Mouse (Mus musculus) liver (tissue): ENCODE data around the gene Lpar1.
"Not testable (repeated sequence)": the region's sequence is repeated elsewhere in the genome, so short reads cannot be mapped to it uniquely, and the experiment has no call there.

Experiments
- DNase-seq: peaks from one replicate; pipeline ENCODE4 v3.0.0-alpha.2; 2020; ENCODE audit warnings: mixed read lengths

Lpar1 gene

DNA sequence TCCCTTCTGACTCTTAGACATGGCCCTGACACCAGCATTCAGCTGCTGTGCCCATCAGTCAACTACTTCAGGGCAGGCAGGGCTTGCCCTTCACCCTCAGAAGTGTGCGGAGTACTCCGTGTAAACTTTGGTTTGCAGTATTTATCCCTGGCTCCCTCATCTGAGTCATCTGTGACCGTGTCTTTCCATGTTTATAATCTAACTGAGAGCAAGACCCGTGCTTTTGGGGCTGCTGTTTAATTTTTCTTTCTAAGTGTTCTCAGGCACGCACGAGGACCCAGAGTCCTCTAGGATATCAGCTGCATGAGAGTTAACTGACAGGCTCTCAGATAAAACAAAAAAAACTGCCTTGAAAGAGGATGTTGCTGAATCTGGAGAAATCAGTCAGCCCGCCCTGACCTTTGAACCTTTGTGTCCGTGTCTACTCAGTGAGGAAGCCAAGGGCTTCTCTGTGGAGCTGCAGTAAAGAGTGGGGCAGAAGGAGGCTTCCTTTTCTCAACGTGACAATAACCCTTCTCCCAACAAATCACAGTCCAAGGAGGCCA, 7.7 kb downstream of the Lpar1 start:
- DNase-seq = no peak

GRCm38 (mm10) chr4:58543171-58543570, 10.5 kb downstream of the Lpar1 start:
- DNase-seq = no peak

DNA sequence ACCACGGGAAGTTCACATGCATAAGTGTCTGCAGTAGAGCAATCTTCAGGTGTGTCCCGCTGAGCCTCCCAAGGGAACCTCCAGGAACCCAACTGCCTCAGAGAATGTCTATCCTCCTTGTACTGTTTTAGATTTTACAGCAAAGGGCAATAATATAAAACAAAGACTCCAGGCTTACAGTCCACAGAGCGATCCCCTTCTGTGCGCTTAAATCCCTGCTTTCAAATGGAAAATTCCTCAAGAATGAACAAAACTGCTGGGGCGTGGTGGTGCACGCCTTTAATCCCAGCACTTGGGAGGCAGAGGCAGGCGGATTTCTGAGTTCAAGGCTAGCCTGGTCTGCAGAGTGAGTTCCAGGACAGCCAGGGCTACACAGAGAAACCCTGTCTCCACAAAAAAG, 11.0 kb downstream of the Lpar1 start:
- DNase-seq = not testable (repeated sequence)

DNA sequence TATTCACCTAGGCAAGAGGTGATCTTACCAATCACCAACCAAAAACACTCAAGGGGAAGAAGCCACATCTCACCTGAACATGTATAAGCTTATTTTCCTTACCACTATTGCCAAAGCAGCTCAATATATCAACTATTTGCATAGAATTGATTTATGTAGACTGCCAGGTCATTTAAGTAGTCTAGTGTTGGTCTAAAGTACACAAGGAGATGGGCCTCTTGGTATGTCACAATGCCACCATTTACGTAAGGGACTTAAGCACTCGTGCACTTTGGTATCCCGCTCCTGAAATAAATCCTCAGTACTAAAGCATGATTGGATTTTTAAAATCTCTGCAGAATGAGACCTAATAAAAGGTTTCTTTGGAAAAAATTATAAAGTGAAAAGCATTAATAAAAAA, 12.9 kb downstream of the Lpar1 start:
- DNase-seq = no peak

- no peak for DNase-seq
Measured at GRCm38 (mm10) chr4:58540385-58540784, 13.3 kb downstream of the Lpar1 start.

- no peak for DNase-seq
Measured at GRCm38 (mm10) chr4:58538696-58539095, 15.0 kb downstream of the Lpar1 start.

DNA sequence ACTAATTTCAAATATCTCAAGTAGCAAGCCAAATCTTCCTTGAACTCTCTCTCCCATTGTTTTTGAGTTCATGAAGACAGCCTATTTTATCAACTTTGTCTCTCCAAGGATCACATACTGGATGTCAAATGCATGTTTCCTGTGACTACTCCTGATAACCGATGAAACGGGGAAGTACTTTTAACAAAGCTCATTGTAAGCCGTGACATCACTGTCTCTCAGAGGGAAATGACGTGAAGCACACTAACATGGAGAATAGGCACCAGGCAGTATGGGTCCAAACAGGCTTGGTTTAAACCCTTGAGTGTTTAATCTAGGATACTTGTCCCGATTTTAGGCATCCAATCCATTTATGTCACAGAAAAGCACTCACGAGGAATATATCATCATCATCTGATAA, 17.9 kb downstream of the Lpar1 start:
- no peak for DNase-seq

DNA sequence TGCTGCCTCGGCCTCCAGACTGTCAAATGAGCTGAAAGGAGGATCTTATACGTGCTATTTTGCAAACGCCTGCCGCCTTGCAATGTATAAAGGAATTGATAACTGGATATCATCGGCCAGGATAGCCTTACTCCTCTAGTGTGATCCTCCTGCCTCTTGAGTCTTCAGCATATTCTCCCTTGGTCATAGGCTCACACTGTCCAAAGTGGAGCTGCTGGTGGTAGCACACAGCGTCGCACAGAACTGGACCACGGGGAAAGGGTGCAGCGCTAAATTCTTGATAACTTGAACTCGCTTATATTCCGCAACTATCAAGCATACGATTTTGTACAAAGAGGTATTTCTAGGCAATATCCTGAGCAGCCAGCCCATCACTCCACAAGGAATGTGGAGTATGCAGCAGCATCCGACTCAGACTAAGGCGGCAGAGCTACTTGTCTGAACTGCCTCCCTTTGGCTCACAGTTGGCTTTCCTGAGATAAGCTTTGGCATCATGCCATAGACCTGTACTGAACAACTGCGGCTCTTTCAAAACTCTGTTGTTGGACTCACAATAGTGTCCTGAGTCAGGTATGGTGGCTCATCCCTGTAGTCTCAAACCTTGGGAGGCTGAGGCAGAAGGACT, 18.9 kb downstream of the Lpar1 start:
- DNase-seq = no peak

- no peak for DNase-seq
Measured at GRCm38 (mm10) chr4:58534141-58534571, 19.5 kb downstream of the Lpar1 start.

DNA sequence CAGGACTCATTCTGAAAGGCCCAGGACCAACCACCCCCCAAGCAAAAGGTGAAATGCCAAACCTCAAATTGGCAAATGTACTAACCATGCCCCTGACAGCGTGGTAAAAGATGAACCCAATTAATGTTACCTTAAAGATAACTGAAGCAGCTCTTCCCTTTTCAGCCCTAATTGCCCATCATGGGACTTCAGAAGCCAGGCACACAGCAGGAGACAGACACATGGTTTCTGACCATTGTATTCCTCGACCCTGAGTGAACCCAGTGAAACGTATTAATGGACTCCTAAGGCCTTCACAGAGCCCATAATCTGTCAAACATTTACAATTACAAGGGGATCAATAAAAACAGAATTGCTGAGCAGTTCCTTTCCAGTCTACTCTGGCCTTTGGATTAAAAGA, 20.2 kb downstream of the Lpar1 start:
- no peak for DNase-seq

- no peak for DNase-seq
Measured at GRCm38 (mm10) chr4:58532326-58532725, 21.4 kb downstream of the Lpar1 start.

DNA sequence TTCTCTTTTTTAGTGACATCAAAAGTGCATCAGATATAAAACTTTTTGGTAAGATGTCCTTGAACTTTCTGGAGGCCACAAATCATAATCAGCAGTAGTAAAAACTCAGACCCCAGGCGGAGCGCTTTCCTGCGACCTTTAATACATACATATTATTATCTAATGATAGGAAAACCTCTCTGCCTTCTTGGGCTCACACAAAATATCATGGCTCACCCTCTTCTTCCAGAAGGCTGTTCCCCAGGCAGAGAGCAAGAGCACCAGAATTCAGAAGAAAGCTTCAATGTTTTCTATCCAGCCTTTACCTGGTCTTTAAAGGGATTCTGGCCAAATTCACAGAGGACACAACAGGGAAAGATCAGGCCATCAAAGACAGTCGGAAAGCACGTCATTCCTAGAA, 23.0 kb downstream of the Lpar1 start:
- no peak for DNase-seq

DNA sequence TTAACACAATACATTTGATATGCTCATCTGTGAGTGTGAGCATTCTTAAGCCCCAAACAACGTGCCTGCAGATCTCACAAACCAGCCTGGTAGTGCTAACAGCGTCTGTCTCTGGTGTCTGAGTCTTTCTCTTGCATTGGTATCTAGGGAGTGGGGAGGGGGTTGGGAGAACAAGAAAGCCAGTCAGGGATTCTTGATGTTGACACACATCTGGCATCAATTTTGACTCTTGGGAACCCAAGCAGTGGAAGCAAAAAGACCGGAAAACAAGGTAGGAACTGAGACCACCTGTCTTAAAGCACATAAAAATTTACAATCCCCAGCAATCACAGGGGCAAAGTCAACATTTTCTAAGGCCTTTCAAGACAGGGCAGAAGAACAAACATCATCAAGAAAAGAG, 23.4 kb downstream of the Lpar1 start:
- no peak for DNase-seq

DNA sequence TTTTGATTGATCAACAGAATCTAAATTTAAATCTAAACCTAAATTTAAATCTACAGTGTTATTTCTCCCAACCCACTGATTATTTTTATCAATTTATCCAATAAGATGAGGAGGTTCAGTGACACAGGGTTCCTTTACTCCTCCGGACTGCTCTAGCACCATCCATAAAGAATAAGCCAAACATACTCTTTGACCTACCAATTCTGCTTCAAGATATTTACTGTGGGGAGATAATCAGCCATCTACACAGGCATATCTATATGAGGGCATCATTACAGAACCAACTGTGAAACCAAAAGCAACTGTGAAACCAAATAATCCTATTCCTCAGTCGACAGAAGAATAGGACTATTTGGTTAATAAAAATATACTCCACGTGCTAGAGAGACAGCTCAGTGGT, 25.8 kb downstream of the Lpar1 start:
- DNase-seq = no peak

GRCm38 (mm10) chr4:58521137-58521536, 32.6 kb downstream of the Lpar1 start:
- DNase-seq = no peak

DNA sequence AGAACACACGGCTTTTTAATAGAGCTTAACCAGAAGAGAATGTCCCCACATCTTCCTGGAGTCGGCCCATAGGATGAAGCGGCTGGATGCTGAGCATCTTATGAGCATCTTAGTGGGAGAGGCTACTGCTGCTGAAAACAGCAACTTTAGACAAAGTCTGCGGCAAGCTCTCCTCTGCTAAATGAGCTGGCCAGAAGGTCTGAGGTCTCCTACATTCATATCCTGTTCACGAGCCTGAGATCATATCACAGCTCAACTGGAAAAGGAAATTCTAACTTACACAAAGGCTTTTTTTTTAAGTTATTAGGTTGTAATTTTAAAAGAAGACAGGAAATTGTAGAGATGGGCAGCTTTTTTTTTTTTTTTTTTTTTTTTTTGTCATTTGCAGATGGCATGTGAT, 33.2 kb downstream of the Lpar1 start:
- no peak for DNase-seq

GRCm38 (mm10) chr4:58519891-58520290, 33.8 kb downstream of the Lpar1 start:
- no peak for DNase-seq

- no peak for DNase-seq
Measured at GRCm38 (mm10) chr4:58518215-58518988, 35.3 kb downstream of the Lpar1 start.

DNA sequence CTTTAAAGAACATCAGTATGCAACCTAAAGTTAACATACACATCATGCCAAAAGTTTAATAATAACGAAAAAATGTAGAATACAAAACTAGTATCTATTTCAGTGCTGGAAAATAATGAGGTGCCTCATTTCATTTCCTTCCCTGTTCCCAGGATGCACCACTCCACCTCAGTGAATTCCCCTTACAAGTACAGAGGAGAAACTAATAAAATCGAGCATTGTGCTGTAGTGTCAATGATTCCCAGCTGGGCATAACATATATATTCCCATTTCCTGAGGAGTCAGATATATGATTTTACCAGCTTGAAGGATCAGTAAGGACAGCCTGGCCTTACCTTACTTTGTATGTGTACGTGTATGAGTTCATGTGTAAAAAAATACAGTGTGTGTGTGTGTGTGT, 36.9 kb downstream of the Lpar1 start:
- no peak for DNase-seq

GRCm38 (mm10) chr4:58516221-58516620, 37.5 kb downstream of the Lpar1 start:
- no peak for DNase-seq

DNA sequence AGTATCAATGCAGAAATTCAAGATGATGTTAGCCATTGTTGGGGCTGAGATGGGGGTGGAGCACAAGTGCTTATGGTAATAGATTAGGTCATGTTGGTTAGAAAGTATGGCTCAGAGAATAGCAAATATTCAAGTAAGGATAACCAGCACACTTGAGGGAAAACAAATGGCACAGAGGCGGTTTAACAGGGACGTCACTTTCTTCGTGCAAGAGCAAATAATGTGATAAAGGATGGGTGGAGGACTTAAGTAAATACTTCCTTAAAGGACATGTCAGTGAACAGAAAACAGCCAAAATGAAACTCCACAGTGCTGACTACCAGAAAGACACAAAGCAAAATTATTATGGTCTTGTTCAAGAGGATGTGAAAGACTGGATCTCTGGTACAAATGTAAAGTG, 42.1 kb downstream of the Lpar1 start:
- DNase-seq = no peak

GRCm38 (mm10) chr4:58508833-58509232, 44.9 kb downstream of the Lpar1 start:
- no peak for DNase-seq

DNA sequence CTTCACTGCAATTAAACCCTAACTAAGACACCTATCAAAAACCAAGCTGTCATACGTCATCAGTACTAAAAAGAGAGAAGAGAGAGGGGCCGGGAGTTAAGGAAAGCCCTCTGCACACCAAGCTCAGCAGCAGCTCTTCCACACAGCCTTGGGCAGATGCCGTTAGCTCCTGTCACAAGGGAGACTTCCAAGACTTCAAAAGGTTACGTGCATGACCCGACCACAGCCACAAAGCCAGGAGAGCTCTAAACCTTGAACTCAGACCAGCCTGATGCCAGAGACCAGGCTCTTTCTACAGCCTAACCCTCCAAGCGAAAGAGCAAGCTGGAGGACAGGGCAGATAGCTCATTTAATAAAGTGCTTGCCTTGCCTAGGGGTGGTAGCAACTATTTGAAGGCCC, 46.2 kb downstream of the Lpar1 start:
- no peak for DNase-seq
